Mouse (Mus musculus) hematopoietic stem cell, adult 5-6 weeks (primary cell): ENCODE measurements at regions not wholly inside any gene's neighbourhood (a gene's known extent, or its start where the extent isn't known, plus 50 kb on each side); places are given as distances from the start of the nearest gene placed in this dataset.

ENCODE experiments used
- ATAC-seq, 2 experiments: fragments of 125-278 bp in 1 of 2; replicated peaks in 1 of 2; 2 replicates each; pipeline ENCODE4 v1.8.0; 2016 to 2017; ENCODE audit warnings: inconsistent platforms in 2 of 2, mild to moderate bottlenecking in 2 of 2, moderate number of reproducible peaks in 2 of 2, low read depth in 1 of 2, moderate TSS enrichment in 1 of 2; ENCODE audit not compliant: low FRiP score in 2 of 2, poor library complexity in 2 of 2, severe bottlenecking in 2 of 2, insufficient read depth in 1 of 2, low TSS enrichment in 1 of 2

GRCm38 (mm10) chr3:56724991-56725390 lies 541.5 kb upstream of the Nbea start:
- no peak for ATAC-seq

GRCm38 (mm10) chr3:56708260-56708659 lies 524.8 kb upstream of the Nbea start:
- no peak for ATAC-seq

- ATAC-seq: no peak
These were observed 523.8 kb upstream of the Nbea start for GRCm38 (mm10) chr3:56707312-56707711.

GRCm38 (mm10) chr3:56706038-56706437 lies 522.5 kb upstream of the Nbea start:
- no peak for ATAC-seq

- no peak for ATAC-seq
These were observed 515.4 kb upstream of the Nbea start for GRCm38 (mm10) chr3:56698941-56699340.

- no peak for ATAC-seq
These were observed 514.7 kb upstream of the Nbea start for GRCm38 (mm10) chr3:56698248-56698647.

- no peak for ATAC-seq
These were observed 497.5 kb upstream of the Nbea start for GRCm38 (mm10) chr3:56681031-56681430.

GRCm38 (mm10) chr3:56668829-56669228 lies 485.3 kb upstream of the Nbea start:
- no peak for ATAC-seq

GRCm38 (mm10) chr3:56660594-56660993 lies 477.1 kb upstream of the Nbea start:
- ATAC-seq: no peak

GRCm38 (mm10) chr3:56647313-56647712 lies 463.8 kb upstream of the Nbea start:
- ATAC-seq: no peak
